Mouse (Mus musculus): ENCODE measurements around the gene Stard13. TPM values are rescaled to one million over a fixed set of nuclear protein-coding genes. Genes with fewer than 3 reads are reported as not detected.
A peak's percentile ranks its signal among the peaks of the same experiment; 100 is the strongest.

The Stard13 gene
- polyA plus RNA-seq, 1 experiment from 2014 or later: 20.6 TPM

DNA sequence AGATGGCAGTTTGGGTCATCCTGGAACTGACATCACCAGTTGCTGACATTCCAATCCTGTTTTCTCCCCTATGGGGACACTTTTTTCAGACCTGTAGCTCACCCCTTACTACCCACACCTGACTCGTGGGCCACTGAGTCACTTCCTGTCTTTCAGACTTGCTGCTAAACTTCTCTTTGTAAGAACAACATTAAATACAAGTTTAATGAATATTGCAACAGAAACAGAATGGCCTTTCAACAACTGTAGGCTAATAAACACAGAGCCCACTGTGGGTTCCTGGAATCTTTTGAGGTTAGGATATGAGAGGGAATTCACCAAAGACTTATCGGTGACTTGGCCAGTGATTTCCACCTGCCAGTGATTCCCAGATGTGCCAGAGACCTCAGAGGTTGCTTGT lies 123.8 kb downstream of the Stard13 start:
- Histone ChIP-seq H3K4me1 (replicated peaks; ENCODE audit: control insufficient read depth, insufficient read depth, low read length) (peaks cover 27% of the 10 kb centered on the region), H3K4me3 (ENCODE audit: low read length) (no peak overlapping the region), H3K27ac (ENCODE audit: low read length) (peak overlapping the region; percentile 64), H3K4me2 (ENCODE audit: low read depth, low read length) (no peak overlapping the region), H3K36me3 (ENCODE audit: control insufficient read depth, insufficient read depth, low read length) (no peaks in the 10 kb centered on the region), H3K27me3 (ENCODE audit: control insufficient read depth, insufficient read depth, low read depth, low read length) (no peaks in the 10 kb centered on the region), H3K9ac (ENCODE audit: low read length) (no peak overlapping the region), H3K9me3 (ENCODE audit: control insufficient read depth, low read length) (no peaks in the 10 kb centered on the region)
- WGBS: 58% methylated on average over 2 of the region's 2 CpGs
- ATAC-seq (ENCODE audit: low read depth): 0 out of 2 replicates have a peak, but pooled peaks have one; percentile 8

DNA sequence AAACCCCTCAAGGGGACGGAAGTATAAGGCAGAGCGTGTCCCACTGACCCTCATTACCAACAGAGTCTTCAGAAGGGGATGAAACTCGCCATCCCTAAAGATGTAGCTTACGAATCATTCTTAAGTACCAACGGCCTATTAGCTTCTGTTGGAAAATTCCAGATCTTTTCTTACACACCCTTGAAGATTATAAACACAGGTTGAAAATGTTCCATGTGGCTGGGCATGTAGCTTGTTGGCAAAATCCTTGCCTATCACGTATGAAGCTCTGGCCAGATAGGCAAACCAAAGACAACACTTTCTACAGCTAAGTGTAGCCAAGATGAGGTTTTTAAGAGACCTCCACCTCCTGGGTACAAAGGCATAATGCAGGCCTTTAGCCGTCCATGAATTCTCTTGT lies 124.7 kb downstream of the Stard13 start:
- WGBS: 71% methylated on average over 7 of the region's 7 CpGs
- no peaks in the 10 kb centered on the region for H3K27me3 ChIP-seq (ENCODE audit: control insufficient read depth, insufficient read depth, low read depth, low read length)
- no peaks in the 10 kb centered on the region for H3K9me3 ChIP-seq (ENCODE audit: control insufficient read depth, low read length)
- peaks cover 34% of the 10 kb centered on the region for H3K4me1 ChIP-seq (replicated peaks; ENCODE audit: control insufficient read depth, insufficient read depth, low read length)
- no peak for ATAC-seq (ENCODE audit: low read depth)
- H3K9ac ChIP-seq (ENCODE audit: low read length): no peak overlapping the region
- H3K4me2 ChIP-seq (ENCODE audit: low read depth, low read length): peak overlapping the region; percentile 33; the same call in 1 of the 2 replicates
- H3K36me3 ChIP-seq (ENCODE audit: control insufficient read depth, insufficient read depth, low read length): no peaks in the 10 kb centered on the region
- H3K4me3 ChIP-seq (ENCODE audit: low read length): no peak overlapping the region
- H3K27ac ChIP-seq (ENCODE audit: low read length): peak overlapping the region; percentile 3

DNA sequence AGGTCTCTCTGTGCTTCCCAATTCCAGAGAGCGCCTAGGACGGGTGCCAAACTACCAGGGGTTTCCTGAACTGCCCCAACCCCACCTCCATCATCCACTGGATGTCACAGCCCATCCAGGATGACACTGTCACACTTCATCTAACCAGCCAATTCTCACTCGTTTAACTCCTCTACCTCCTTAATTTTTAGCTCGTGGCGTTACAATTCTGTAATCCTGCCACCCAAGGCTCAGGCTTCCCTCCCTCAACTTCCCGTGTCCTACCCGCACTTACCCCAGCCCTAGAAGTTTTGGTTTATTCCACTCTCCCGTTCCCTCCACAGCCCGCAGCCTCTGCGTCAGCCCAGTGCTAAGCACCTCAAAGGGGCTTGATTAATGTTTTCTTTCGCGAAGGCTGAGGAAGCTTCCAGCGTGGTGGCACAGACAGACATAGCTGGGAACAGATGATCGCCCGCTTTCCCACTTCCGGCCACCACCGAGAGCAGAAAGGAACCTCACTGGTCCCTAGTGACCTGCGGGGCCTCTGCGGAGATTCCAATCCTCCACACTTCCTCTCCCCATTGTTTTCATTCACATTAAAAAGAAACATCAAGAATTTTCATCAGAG lies 125.2 kb downstream of the Stard13 start:
- peaks cover 35% of the 10 kb centered on the region for H3K4me1 ChIP-seq (replicated peaks; ENCODE audit: control insufficient read depth, insufficient read depth, low read length)
- no peaks in the 10 kb centered on the region for H3K9me3 ChIP-seq (ENCODE audit: control insufficient read depth, low read length)
- no peaks in the 10 kb centered on the region for H3K36me3 ChIP-seq (ENCODE audit: control insufficient read depth, insufficient read depth, low read length)
- 44% methylated on average over 19 of the region's 19 CpGs for WGBS
- H3K4me2 ChIP-seq (ENCODE audit: low read depth, low read length): peak overlapping the region; percentile 33
- H3K27ac ChIP-seq (ENCODE audit: low read length): peak overlapping the region; percentile 26
- ATAC-seq (ENCODE audit: low read depth): peak; percentile 29; the same call in 1 of the 2 replicates
- H3K27me3 ChIP-seq (ENCODE audit: control insufficient read depth, insufficient read depth, low read depth, low read length): no peaks in the 10 kb centered on the region
- peak overlapping the region; percentile 8; the same call in 1 of the 2 replicates for H3K9ac ChIP-seq (ENCODE audit: low read length)
- peak overlapping the region; percentile 4; the same call in 1 of the 2 replicates for H3K4me3 ChIP-seq (ENCODE audit: low read length)

DNA sequence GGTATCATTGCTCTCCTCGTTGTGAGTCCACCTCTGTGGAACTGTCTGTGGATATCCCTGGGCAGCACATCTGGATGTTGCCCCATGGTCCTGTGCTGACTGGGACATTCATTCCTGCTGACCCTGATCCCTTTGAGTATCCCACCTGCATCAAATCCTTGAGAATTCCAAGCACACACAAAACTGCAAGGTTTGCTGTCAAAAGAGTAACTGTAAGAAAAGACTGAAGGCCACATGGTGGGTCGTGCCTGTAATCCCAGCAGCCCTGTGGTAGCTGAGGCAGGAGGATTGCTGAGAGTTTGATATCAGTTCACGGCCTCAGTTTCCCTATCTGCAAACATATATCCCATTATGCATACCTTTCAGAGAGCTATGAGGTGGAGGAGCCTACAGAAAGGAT lies 126.8 kb downstream of the Stard13 start:
- WGBS: 94% methylated on average over 3 of the region's 3 CpGs
- Histone ChIP-seq H3K9me3 (ENCODE audit: control insufficient read depth, low read length) (no peaks in the 10 kb centered on the region), H3K4me1 (replicated peaks; ENCODE audit: control insufficient read depth, insufficient read depth, low read length) (peaks cover 35% of the 10 kb centered on the region), H3K36me3 (ENCODE audit: control insufficient read depth, insufficient read depth, low read length) (no peaks in the 10 kb centered on the region), H3K27ac (ENCODE audit: low read length) (no peak overlapping the region), H3K9ac (ENCODE audit: low read length) (no peak overlapping the region), H3K4me2 (ENCODE audit: low read depth, low read length) (no peak overlapping the region), H3K27me3 (ENCODE audit: control insufficient read depth, insufficient read depth, low read depth, low read length) (no peaks in the 10 kb centered on the region), H3K4me3 (ENCODE audit: low read length) (no peak overlapping the region)
- no peak for ATAC-seq (ENCODE audit: low read depth)

DNA sequence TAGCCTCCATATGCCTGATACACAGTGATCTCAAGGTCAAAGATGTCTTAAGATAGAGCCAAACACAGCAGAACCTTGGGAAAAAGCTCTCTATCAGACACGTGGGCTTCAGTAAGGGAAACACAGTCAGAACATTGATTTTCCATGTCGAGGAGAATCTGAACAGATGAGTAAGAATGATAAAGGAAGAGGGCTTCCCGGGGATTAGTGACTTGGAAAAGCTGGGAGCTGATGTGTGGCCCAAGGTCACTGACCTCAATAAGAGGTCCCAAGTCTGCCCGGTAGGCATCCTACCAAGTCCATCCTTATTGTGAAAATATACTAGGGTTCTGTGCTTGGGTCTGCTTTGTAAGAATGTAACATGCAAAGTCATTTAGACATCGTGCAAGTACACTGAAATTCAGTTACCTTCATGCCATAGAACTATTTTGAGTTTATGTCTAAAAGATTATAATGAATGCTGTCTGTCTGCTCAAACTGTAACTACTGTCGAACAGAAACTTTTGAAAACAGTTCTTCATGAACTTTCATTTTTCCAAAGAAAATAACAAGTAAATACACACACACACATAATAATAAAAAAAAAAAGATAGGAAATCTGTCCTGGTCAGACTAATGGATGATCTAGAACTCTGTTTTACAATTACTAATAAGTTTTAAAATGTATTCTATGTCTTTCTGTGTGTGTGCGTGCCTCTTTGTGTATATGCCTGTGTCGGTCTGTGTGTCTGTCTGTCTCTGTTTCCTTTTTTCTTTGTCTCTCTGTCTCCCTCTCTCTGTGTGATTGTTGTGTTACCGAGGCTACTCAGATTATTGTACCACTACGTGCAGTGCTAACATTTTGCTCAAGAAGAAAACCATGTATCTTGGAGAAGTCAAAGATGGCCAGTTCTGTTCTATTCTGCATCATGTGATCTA lies 128.3 kb downstream of the Stard13 start:
- Histone ChIP-seq H3K27me3 (ENCODE audit: control insufficient read depth, insufficient read depth, low read depth, low read length) (no peaks in the 10 kb centered on the region), H3K27ac (ENCODE audit: low read length) (no peak overlapping the region), H3K9ac (ENCODE audit: low read length) (no peak overlapping the region), H3K36me3 (ENCODE audit: control insufficient read depth, insufficient read depth, low read length) (no peaks in the 10 kb centered on the region), H3K4me3 (ENCODE audit: low read length) (no peak overlapping the region), H3K4me2 (ENCODE audit: low read depth, low read length) (0 out of 2 replicates have a peak overlapping the region, but pooled peaks have one; percentile 3), H3K4me1 (replicated peaks; ENCODE audit: control insufficient read depth, insufficient read depth, low read length) (peaks cover 28% of the 10 kb centered on the region), H3K9me3 (ENCODE audit: control insufficient read depth, low read length) (no peaks in the 10 kb centered on the region)
- no peak for ATAC-seq (ENCODE audit: low read depth)
- WGBS: 68% methylated on average over 10 of the region's 10 CpGs

DNA sequence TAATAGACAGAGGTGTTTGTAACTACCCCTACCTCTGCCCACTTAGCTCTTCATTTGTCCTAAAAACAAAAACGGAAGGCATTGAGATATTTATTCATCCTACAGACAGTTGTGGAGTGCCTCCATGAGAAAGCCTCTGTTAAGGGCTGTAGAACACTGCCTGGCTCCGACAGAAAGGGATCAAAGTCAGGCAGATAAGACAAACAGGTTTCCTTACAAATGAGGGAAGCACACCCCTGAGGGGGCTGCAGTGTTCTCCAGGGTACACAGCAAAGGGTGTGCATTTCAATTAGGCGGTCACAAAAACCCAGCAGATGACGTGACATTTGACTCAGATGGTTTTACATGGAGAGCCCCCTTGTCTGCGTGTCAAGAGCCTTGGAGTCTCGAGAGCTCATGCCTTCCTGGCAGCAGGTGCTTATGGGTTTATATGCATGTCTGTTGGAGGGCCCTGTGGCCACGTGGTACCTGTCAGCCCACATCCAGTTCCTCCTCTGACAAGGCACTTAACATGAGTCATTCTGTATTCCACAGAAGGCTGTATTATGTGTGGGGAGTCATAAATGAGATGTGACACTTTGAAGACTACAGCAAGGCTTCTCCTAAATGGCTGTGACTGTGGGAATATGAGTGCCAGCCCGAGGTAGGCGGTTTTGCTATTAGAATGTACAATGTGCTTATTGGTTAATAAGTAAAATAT lies 129.1 kb downstream of the Stard13 start:
- Histone ChIP-seq H3K27ac (ENCODE audit: low read length) (no peak overlapping the region), H3K9ac (ENCODE audit: low read length) (no peak overlapping the region), H3K4me2 (ENCODE audit: low read depth, low read length) (0 out of 2 replicates have a peak overlapping the region, but pooled peaks have one; percentile 3), H3K9me3 (ENCODE audit: control insufficient read depth, low read length) (no peaks in the 10 kb centered on the region), H3K36me3 (ENCODE audit: control insufficient read depth, insufficient read depth, low read length) (no peaks in the 10 kb centered on the region), H3K4me3 (ENCODE audit: low read length) (no peak overlapping the region), H3K4me1 (replicated peaks; ENCODE audit: control insufficient read depth, insufficient read depth, low read length) (peaks cover 25% of the 10 kb centered on the region), H3K27me3 (ENCODE audit: control insufficient read depth, insufficient read depth, low read depth, low read length) (no peaks in the 10 kb centered on the region)
- ATAC-seq (ENCODE audit: low read depth): peak; percentile 82
- WGBS: 53% methylated on average over 9 of the region's 9 CpGs

DNA sequence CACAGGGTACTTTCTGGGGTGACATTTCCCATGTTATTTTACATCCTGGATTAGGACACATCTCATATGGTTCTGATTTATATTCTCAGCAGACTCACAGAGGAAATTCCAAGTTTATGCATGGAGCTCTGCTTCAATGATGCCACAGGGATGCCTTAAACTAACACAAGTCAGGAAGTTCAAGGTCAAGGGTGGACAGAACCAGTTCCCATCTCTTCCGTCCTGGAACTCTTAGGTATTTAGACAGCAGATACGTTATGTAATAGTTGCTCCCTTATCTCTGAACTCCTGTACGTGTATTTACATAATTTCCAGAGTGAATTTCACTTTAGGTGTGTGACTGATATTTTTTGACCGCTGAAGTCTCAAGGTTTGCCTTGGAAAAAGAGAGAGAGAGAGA lies 130.4 kb downstream of the Stard13 start:
- 31% methylated on average over 4 of the region's 4 CpGs for WGBS
- peaks cover 17% of the 10 kb centered on the region for H3K4me1 ChIP-seq (replicated peaks; ENCODE audit: control insufficient read depth, insufficient read depth, low read length)
- no peak overlapping the region for H3K9ac ChIP-seq (ENCODE audit: low read length)
- ATAC-seq (ENCODE audit: low read depth): no peak
- H3K9me3 ChIP-seq (ENCODE audit: control insufficient read depth, low read length): no peaks in the 10 kb centered on the region
- H3K36me3 ChIP-seq (ENCODE audit: control insufficient read depth, insufficient read depth, low read length): no peaks in the 10 kb centered on the region
- no peak overlapping the region for H3K4me3 ChIP-seq (ENCODE audit: low read length)
- H3K27ac ChIP-seq (ENCODE audit: low read length): no peak overlapping the region
- no peaks in the 10 kb centered on the region for H3K27me3 ChIP-seq (ENCODE audit: control insufficient read depth, insufficient read depth, low read depth, low read length)
- no peak overlapping the region for H3K4me2 ChIP-seq (ENCODE audit: low read depth, low read length)

DNA sequence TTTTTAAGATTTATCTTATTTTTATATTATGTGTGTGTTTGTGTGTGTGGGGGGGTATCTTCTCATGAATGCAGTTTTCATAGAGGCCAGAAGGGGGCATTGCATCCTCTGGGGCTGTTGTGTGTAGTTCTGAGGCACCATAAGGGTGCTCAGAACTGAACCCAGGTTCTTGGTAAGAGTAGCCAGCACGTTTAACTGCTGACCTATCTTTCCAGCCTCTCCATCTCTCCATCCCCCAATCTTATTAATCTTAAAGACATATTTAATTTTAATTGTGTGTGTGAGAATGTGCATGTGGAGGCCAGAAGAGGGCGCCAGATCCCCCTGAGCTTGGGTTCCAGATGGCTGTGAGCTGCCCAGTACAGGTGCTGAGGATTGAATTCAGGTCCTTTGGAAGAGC lies 131.4 kb downstream of the Stard13 start:
- Histone ChIP-seq H3K4me3 (ENCODE audit: low read length) (no peak overlapping the region), H3K4me1 (replicated peaks; ENCODE audit: control insufficient read depth, insufficient read depth, low read length) (peaks cover 12% of the 10 kb centered on the region), H3K27me3 (ENCODE audit: control insufficient read depth, insufficient read depth, low read depth, low read length) (no peaks in the 10 kb centered on the region), H3K4me2 (ENCODE audit: low read depth, low read length) (no peak overlapping the region), H3K9ac (ENCODE audit: low read length) (no peak overlapping the region), H3K27ac (ENCODE audit: low read length) (no peak overlapping the region), H3K9me3 (ENCODE audit: control insufficient read depth, low read length) (no peaks in the 10 kb centered on the region), H3K36me3 (ENCODE audit: control insufficient read depth, insufficient read depth, low read length) (no peaks in the 10 kb centered on the region)
- ATAC-seq (ENCODE audit: low read depth): no peak
- 43% methylated on average over 2 of the region's 2 CpGs for WGBS

DNA sequence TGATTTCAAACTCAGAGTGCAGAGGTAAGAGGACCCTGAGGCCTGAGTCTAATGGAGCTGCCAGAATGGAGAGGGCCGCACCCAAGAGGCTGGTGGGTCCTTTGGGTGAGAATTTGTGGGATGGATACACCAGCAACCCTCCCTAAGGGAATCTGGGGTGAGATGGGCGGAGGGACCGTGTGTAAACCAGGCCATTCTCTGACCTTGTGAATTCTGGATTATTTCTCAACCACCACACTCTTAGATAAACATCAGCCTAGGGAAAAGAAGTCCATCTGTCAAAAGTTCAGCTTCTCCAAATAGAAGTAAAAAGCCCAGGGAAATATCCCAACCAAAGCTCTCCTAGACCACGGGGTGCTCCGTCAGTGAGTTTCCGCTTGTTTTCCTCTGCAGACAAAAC lies 137.6 kb downstream of the Stard13 start:
- WGBS: 54% methylated on average over 6 of the region's 6 CpGs

More for the DNA sequence above, 137.6 kb downstream of the Stard13 start:
- H3K4me1 ChIP-seq (replicated peaks; ENCODE audit: control insufficient read depth, insufficient read depth, low read length): peaks cover 5% of the 10 kb centered on the region
- peak; percentile 51; the same call in 1 of the 2 replicates for ATAC-seq (ENCODE audit: low read depth)
- H3K27ac ChIP-seq (ENCODE audit: low read length): peak overlapping the region; percentile 31; the same call in 1 of the 2 replicates
- H3K36me3 ChIP-seq (ENCODE audit: control insufficient read depth, insufficient read depth, low read length): peaks cover 8% of the 10 kb centered on the region; the same call in 1 of the 2 replicates
- no peak overlapping the region for H3K9ac ChIP-seq (ENCODE audit: low read length)
- no peak overlapping the region for H3K4me2 ChIP-seq (ENCODE audit: low read depth, low read length)
- no peaks in the 10 kb centered on the region for H3K27me3 ChIP-seq (ENCODE audit: control insufficient read depth, insufficient read depth, low read depth, low read length)
- no peak overlapping the region for H3K4me3 ChIP-seq (ENCODE audit: low read length)
- no peaks in the 10 kb centered on the region for H3K9me3 ChIP-seq (ENCODE audit: control insufficient read depth, low read length)
